In genomic region chr5:64342138-64342537, GRCm38 (mm10) we compare ENCODE assay signal across 13 mouse cellular contexts.
DNase-seq lines count a peak whose midpoint lies in the region; ATAC-seq and TF ChIP-seq lines count a peak whose summit lies in the region.
"Had no signal": no experiment of that assay in that cellular context is flagged by ENCODE, and none has a peak within 500 bp of the region (broad histone marks: within the 10 kb centered on the region; RNA-seq: fewer than 3 reads in every experiment).

No protein-coding gene starts in this region.

- DNase-seq in layer of hippocampus, adult 2 months (ENCODE audit: low spot score in 2 of 2) = no peak
- no peak for DNase-seq in layer of hippocampus, postnatal 10 days (ENCODE audit: low spot score in 2 of 2)
- peak; percentile 51 for DNase-seq in T-cell, adult 2 months (ENCODE audit: low spot score)
- peak; percentile 58 for DNase-seq in naive thymus-derived CD4-positive, alpha-beta T cell, adult 2 months (ENCODE audit: low read depth)
- DNase-seq in urinary bladder, adult 2 months (ENCODE audit: low spot score) = no peak
- no peak for DNase-seq in left cerebral cortex, adult 8-10 months (ENCODE audit: low spot score in 2 of 2)
- no peak for DNase-seq in embryo, embryonic 10.5 days (ENCODE audit: low spot score)
- DNase-seq: adrenal gland, postnatal 25 days; cerebellum, adult 18-20 months; retina, postnatal 1 day had no signal

- no peak for TF ChIP-seq CTCF in layer of hippocampus, adult 2 months (conservative IDR thresholded peaks at IDR 0.05)

- peak; percentile 60 to 76 for ATAC-seq in hematopoietic stem cell, adult 5-6 weeks (replicated peaks in 1 of 2; ENCODE audit: insufficient read depth in 1 of 2, low FRiP score in 2 of 2, low TSS enrichment in 1 of 2, low read depth in 1 of 2, poor library complexity in 2 of 2, severe bottlenecking in 2 of 2)
- ATAC-seq: hindbrain, postnatal 0 days had no signal

- H3K4me3 ChIP-seq in layer of hippocampus, adult 2 months = no peak overlapping the region
- H3K4me3 ChIP-seq: megakaryocyte, embryonic 14.5 days had no signal

- peak overlapping the region; percentile 57; the same call in 1 of the 2 replicates for H3K27ac ChIP-seq in layer of hippocampus, adult 2 months
- H3K27ac ChIP-seq: hindbrain, postnatal 0 days had no signal

Comparison
In these comparisons a context has a peak if more than half of its experiments do, and no peak if none do; other contexts are left out.
1. DNase-seq: peak in T-cell, adult 2 months (single experiment) and naive thymus-derived CD4-positive, alpha-beta T cell, adult 2 months (single experiment); none in layer of hippocampus, adult 2 months (0 of 2), layer of hippocampus, postnatal 10 days (0 of 2), urinary bladder, adult 2 months (single experiment), left cerebral cortex, adult 8-10 months (0 of 2) and embryo, embryonic 10.5 days (single experiment).